Mouse (Mus musculus): Measurements from ENCODE around the gene Glis2.

Gene Glis2

GRCm38 (mm10) chr16:4603453-4603837 is 8.9 kb downstream of the Glis2 start:
- DNase-seq (ENCODE audit: low spot score in 2 of 2): no peak

- DNase-seq (ENCODE audit: low spot score in 2 of 2): no peak
These were observed 9.9 kb downstream of the Glis2 start for GRCm38 (mm10) chr16:4604293-4604837.

GRCm38 (mm10) chr16:4605514-4606131 is 11.1 kb downstream of the Glis2 start:
- DNase-seq (ENCODE audit: low spot score in 2 of 2): no peak

GRCm38 (mm10) chr16:4606431-4607084 is 12.0 kb downstream of the Glis2 start:
- no peak for DNase-seq (ENCODE audit: low spot score in 2 of 2)

GRCm38 (mm10) chr16:4607818-4608531 is 13.5 kb downstream of the Glis2 start:
- DNase-seq (ENCODE audit: low spot score in 2 of 2): peak; percentile 78 to 84

GRCm38 (mm10) chr16:4608532-4609059 is 14.1 kb downstream of the Glis2 start:
- no peak for DNase-seq (ENCODE audit: low spot score in 2 of 2)

GRCm38 (mm10) chr16:4611193-4611592 is 16.7 kb downstream of the Glis2 start:
- no peak for DNase-seq (ENCODE audit: low spot score in 2 of 2)

- no peak for DNase-seq (ENCODE audit: low spot score in 2 of 2)
These were observed 17.2 kb downstream of the Glis2 start for GRCm38 (mm10) chr16:4611676-4612075.

GRCm38 (mm10) chr16:4613736-4614135 is 19.2 kb downstream of the Glis2 start:
- no peak for DNase-seq (ENCODE audit: low spot score in 2 of 2)

- DNase-seq (ENCODE audit: low spot score in 2 of 2): no peak
These were observed 20.1 kb downstream of the Glis2 start for GRCm38 (mm10) chr16:4614639-4615038.

GRCm38 (mm10) chr16:4615297-4615696 is 20.8 kb downstream of the Glis2 start:
- DNase-seq (ENCODE audit: low spot score in 2 of 2): no peak

GRCm38 (mm10) chr16:4616829-4617228 is 22.3 kb downstream of the Glis2 start:
- no peak for DNase-seq (ENCODE audit: low spot score in 2 of 2)

GRCm38 (mm10) chr16:4624074-4624473 is 29.6 kb downstream of the Glis2 start:
- DNase-seq (ENCODE audit: low spot score in 2 of 2): no peak

- peak; percentile 86 to 92 for DNase-seq (ENCODE audit: low spot score in 2 of 2)
These were observed 30.1 kb downstream of the Glis2 start, which contains the start of gene Pam16 for GRCm38 (mm10) chr16:4624481-4625110. Pam16 (minus strand) TSS chr16:4624988.

- no peak for DNase-seq (ENCODE audit: low spot score in 2 of 2)
These were observed 32.6 kb downstream of the Glis2 start for GRCm38 (mm10) chr16:4627105-4627504.

- no peak for DNase-seq (ENCODE audit: low spot score in 2 of 2)
These were observed 34.4 kb downstream of the Glis2 start for GRCm38 (mm10) chr16:4628898-4629419.

GRCm38 (mm10) chr16:4629950-4630349 is 35.4 kb downstream of the Glis2 start:
- peak; percentile 72 to 82 for DNase-seq (ENCODE audit: low spot score in 2 of 2)

- no peak for DNase-seq (ENCODE audit: low spot score in 2 of 2)
These were observed 37.5 kb downstream of the Glis2 start for GRCm38 (mm10) chr16:4632050-4632449.

GRCm38 (mm10) chr16:4633661-4634060 is 39.1 kb downstream of the Glis2 start:
- DNase-seq (ENCODE audit: low spot score in 2 of 2): no peak

GRCm38 (mm10) chr16:4634681-4635080 is 40.2 kb downstream of the Glis2 start:
- DNase-seq (ENCODE audit: low spot score in 2 of 2): no peak

- no peak for DNase-seq (ENCODE audit: low spot score in 2 of 2)
These were observed 41.2 kb downstream of the Glis2 start for GRCm38 (mm10) chr16:4635760-4636159.
